Mouse (Mus musculus): ENCODE data around the gene Hist1h1b.

DNA sequence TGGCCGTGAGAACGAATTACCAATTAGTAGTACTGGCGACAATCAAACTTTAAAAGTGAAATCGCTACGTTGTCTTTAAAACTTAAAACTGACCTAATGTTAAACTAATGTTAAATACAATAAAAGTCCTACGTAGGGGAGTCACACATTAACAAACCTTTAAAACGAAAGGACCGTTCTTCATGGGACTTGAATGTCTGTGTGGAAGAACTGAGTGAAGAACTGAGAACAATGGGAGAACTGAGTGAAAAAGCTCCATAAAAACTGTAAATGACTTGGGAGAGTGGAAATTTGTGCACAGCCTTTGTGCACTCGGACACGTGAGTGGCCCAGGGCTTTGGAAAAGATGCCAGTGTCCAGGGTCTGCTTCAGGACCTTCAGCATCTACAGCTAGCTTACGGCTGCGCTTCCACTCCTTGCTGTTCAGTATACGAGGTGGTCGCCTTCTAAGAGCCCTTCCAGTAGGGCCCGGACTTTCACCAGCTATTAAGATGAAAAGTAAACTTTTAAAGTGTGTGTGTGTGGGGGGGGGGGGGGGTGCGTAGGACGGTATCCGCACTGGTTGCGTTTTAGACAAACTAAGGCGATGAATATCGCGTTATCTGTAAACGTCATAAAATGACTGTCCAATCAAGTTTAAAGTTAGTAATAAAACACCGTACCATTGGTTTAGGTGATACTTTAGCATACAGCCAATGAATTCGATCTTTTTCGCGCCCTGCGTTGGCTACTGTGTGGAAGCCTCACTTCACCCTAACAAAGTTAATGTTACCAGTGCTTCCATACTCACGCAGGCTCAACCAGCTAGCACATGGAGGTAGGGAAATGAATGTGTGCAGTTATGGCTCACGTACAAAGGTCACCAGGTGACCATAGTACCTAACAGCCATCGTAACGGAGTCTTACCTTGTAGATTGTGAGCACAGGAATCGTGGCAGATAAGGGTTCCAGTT lies 1.3 kb downstream of the Hist1h1b start:
- no peak for TF ChIP-seq CTCF (IDR thresholded peaks at IDR 0.05; ENCODE audit: low read depth)
- TF ChIP-seq EP300 (optimal IDR thresholded peaks at IDR 0.05) = peak; percentile 45
